Mouse (Mus musculus) bone marrow, adult 2 months (tissue): ENCODE measurements around the gene 5730522E02Rik.

Source experiments
- CTCF ChIP-seq: fragments of 200-500 bp; IDR thresholded peaks from 2 replicates; pipeline ENCODE4 v1.5.1; 2011; ENCODE audit warnings: low read length, control low read depth; ENCODE audit not compliant: control insufficient read depth, insufficient read depth
- POLR2A ChIP-seq: fragments of 200-500 bp; IDR thresholded peaks from 2 replicates; pipeline ENCODE4 v1.6.1; 2011; ENCODE audit warnings: low read depth, mild to moderate bottlenecking, control low read depth, low read length, borderline replicate concordance; ENCODE audit not compliant: control insufficient read depth

GRCm38 (mm10) chr11:25853032-25853431 is 357.5 kb downstream of the 5730522E02Rik start:
- TF ChIP-seq CTCF (no peak), POLR2A (no peak)
